Mouse (Mus musculus): ENCODE data around the gene Gm34653.
"Not testable (repeated sequence)": the region's sequence is repeated elsewhere in the genome, so short reads cannot be mapped to it uniquely, and the experiment has no call there.

Gene Gm34653

GRCm38 (mm10) chr2:34832766-34833457 lies at the start of gene Gm34653:
TSS of gene Gm34653 (plus strand) at chr2:34833007.
- not testable (repeated sequence) for DNase-seq (ENCODE audit: extremely low spot score, low spot score)

GRCm38 (mm10) chr2:34783064-34784020 lies 49.5 kb upstream of the Gm34653 start:
- DNase-seq (ENCODE audit: extremely low spot score, low spot score), result no peak

- DNase-seq (ENCODE audit: extremely low spot score, low spot score), result peak; percentile 51
Observed at GRCm38 (mm10) chr2:34784085-34784484, 48.7 kb upstream of the Gm34653 start.

GRCm38 (mm10) chr2:34790282-34790681 lies 42.5 kb upstream of the Gm34653 start:
- DNase-seq (ENCODE audit: extremely low spot score, low spot score), result no peak

- DNase-seq (ENCODE audit: extremely low spot score, low spot score), result not testable (repeated sequence)
Observed at GRCm38 (mm10) chr2:34792543-34792942, 40.3 kb upstream of the Gm34653 start.

GRCm38 (mm10) chr2:34794511-34794910 lies 38.3 kb upstream of the Gm34653 start:
- no peak for DNase-seq (ENCODE audit: extremely low spot score, low spot score)

GRCm38 (mm10) chr2:34795426-34795825 lies 37.4 kb upstream of the Gm34653 start:
- DNase-seq (ENCODE audit: extremely low spot score, low spot score), result no peak

- DNase-seq (ENCODE audit: extremely low spot score, low spot score), result peak; percentile 80
Observed at GRCm38 (mm10) chr2:34799357-34800256, 33.2 kb upstream of the Gm34653 start, which contains the start of gene Rabepk. TSS of gene Rabepk (minus strand) at chr2:34799912.

- DNase-seq (ENCODE audit: extremely low spot score, low spot score), result no peak
Observed at GRCm38 (mm10) chr2:34800371-34800770, 32.4 kb upstream of the Gm34653 start.

- DNase-seq (ENCODE audit: extremely low spot score, low spot score), result peak; percentile 97
Observed at GRCm38 (mm10) chr2:34801516-34802482, 31.0 kb upstream of the Gm34653 start.

GRCm38 (mm10) chr2:34802565-34803245 lies 30.1 kb upstream of the Gm34653 start:
- DNase-seq (ENCODE audit: extremely low spot score, low spot score), result peak; percentile 32

- DNase-seq (ENCODE audit: extremely low spot score, low spot score), result no peak
Observed at GRCm38 (mm10) chr2:34803746-34804145, 29.1 kb upstream of the Gm34653 start.

GRCm38 (mm10) chr2:34804172-34804571 lies 28.6 kb upstream of the Gm34653 start:
- DNase-seq (ENCODE audit: extremely low spot score, low spot score), result no peak

- DNase-seq (ENCODE audit: extremely low spot score, low spot score), result no peak
Observed at GRCm38 (mm10) chr2:34804815-34805214, 28.0 kb upstream of the Gm34653 start.

GRCm38 (mm10) chr2:34805364-34805950 lies 27.4 kb upstream of the Gm34653 start:
- DNase-seq (ENCODE audit: extremely low spot score, low spot score), result no peak

GRCm38 (mm10) chr2:34808057-34808456 lies 24.8 kb upstream of the Gm34653 start:
- no peak for DNase-seq (ENCODE audit: extremely low spot score, low spot score)

- DNase-seq (ENCODE audit: extremely low spot score, low spot score), result no peak
Observed at GRCm38 (mm10) chr2:34809568-34809967, 23.2 kb upstream of the Gm34653 start.

GRCm38 (mm10) chr2:34810775-34811174 lies 22.0 kb upstream of the Gm34653 start:
- no peak for DNase-seq (ENCODE audit: extremely low spot score, low spot score)

- no peak for DNase-seq (ENCODE audit: extremely low spot score, low spot score)
Observed at GRCm38 (mm10) chr2:34812706-34813105, 20.1 kb upstream of the Gm34653 start.
